Mouse (Mus musculus) CD4-positive, CD25-positive, alpha-beta regulatory T cell, adult 4 months (primary cell): ENCODE results near the gene Taf5. TPM values are rescaled to one million over a fixed set of nuclear protein-coding genes. Genes with fewer than 3 reads are reported as not detected.
A peak's percentile ranks its signal among the peaks of the same experiment; 100 is the strongest.

Source experiments
- ATAC-seq: one replicate; pipeline ENCODE4 v1.8.0; 2017
- polyA plus RNA-seq, 2 experiments: library from polyadenylated mRNA; unstranded; fragments of 100-300 nt; shearing (Covaris generic); gene quantifications; one replicate each; pipeline ENCODE4 v1.2.1; 2017

Gene Taf5
- 1 to 10 TPM; 2.0 to 2.8 TPM for polyA plus RNA-seq

DNA sequence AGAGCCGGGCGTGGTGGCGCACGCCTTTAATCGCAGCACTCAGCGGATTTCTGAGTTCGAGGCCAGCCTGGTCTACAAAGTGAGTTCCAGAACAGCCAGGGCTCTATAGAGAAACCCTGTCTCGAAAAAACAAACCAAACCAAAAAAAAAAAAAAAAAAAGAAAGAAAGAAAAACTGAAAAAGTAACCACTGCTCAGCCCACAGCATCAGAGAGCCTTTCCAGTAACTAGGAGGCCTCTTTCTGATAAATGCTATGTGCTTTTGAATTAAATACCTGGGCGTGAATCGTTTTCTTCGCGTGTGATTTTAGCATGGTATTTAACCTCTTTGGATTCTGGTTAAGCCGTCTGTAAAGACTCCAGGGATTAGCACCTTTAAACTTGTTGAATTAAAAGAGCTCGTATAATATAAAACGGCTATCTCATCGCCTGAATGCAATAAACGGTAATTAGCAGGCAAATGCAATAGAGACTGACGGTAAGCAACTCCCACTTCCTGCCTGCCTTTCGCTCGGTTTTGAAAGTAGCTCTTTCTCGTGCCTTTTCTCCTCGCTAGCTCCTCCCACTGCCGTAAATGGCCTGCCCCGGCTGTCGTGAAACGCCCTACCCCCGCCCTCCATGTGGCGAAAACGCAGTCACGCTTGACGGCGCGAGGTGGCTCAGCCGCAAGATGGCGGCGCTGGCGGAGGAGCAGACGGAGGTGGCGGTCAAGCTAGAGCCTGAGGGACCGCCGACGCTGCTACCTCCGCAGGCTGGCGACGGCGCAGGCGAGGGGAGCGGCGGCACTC is at the start of gene Taf5:
Gene Taf5 (plus strand): TSS at position 651 of the 787 bp plus-strand sequence.
- peak; percentile 76 for ATAC-seq

DNA sequence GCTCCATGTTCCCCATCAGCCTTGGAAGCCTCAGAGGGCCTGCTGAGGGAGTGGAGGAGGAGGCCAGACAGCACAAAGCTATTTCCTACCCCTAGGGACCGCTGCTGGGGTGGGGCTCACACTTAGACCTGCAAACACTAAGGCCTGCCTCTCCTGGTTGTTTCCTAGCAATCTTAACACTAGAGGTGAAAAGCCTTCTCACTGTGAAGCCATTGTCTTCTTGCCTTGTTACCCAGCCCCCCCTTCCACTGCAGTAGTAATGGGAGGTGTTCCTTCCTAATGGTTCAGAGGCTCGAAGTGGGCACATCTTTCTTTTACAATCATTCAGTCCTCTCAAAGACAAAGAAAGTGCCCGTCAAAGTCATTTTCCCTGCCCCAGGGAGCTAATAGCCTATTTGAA is 49.7 kb upstream of the Taf5 start:
- no peak for ATAC-seq

DNA sequence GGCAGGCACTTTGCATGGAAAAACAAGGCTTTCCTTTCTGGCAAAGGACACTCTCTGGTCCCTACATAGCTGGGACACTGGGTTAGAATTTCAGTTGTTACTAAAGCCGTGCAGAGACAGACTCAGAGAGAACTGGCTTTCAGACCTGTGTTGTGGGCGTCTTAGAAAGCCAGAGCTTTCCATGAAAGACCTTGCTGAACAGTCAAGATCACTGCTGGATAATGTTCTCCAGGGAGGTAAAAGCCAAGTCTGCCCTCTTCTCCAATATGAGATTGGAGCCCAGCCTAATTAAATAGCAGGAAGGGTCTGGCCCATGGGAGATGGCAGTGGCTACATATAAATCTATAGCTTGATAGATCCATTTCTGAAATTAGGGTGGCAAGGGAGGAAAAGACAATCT is 49.2 kb upstream of the Taf5 start:
- no peak for ATAC-seq

DNA sequence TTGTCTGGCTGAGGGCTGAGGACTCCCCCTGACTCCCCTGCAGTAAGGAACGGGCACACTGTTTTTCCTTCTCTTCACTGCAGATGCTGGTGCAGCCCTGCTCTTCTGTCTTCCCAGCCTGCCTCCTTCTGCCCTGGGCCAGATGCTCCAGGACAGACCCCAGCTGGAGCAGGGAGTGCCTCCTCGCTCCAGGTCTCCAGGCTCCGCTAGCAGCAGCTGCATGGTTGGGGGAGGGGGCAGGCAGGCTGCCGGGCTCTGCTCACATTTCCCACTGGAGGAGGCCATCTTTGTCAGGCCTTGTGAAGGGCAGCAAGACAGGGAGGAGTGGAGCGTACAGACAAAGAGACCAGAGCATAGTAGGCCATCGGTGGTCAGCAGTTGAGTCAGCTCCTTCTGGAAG is 48.2 kb upstream of the Taf5 start:
- no peak for ATAC-seq

DNA sequence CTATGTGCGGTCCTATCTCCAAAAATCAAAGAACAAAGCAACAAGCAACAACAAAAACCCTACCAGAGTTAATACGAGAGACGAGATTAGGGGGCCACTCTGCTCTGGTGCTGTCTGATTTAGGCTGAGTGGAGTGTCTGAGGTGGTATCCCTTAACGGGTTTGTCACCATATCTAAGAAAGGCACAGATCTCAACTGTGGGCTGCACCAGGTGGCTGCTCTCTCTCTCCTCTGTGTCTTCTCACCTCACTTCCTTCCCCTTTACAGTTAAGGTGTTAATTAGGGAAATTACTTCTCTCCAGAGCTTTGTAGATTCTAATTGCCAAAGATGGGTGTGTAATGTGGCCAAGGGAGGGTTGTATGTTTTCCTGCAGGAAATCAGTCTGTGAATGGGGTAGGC is 44.8 kb upstream of the Taf5 start:
- ATAC-seq: no peak

DNA sequence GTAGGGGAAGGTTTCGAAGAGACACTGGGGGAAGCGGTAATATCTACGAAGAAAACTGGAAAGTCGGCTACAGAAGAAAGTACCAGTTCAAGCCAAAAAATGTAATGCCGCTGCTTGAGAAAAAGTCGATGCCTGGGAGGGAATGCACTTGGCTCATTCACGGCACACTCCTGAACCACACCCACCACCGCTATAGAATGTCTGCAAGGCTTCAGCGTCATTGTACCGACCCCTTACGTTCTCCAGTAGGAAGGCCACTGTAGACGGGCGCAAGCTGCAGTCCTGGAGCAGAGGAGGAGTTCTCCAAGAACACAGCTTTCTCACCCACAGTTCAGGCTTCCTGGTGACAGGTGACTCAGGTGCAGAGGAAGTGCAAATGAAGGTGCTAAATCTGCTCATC is 44.0 kb upstream of the Taf5 start:
- no peak for ATAC-seq

DNA sequence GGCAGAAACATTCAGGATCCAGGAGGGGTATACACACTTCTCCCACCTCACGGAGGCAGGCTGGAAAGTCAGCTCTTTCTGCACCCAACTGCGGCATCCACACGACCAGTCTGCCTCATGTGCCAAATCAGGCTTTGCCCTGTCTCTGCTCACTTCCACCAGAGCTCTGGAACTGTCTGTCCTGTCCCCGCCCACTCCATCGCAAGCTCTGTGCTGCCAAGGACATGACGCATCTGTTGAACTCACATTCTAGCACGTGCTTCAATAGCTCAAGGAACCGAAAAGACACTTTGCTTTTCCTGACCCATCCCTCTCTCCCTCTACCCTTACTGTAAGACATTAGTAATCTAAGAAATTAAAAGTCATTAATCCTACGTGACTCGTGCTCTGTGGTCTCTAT is 42.6 kb upstream of the Taf5 start:
- no peak for ATAC-seq

DNA sequence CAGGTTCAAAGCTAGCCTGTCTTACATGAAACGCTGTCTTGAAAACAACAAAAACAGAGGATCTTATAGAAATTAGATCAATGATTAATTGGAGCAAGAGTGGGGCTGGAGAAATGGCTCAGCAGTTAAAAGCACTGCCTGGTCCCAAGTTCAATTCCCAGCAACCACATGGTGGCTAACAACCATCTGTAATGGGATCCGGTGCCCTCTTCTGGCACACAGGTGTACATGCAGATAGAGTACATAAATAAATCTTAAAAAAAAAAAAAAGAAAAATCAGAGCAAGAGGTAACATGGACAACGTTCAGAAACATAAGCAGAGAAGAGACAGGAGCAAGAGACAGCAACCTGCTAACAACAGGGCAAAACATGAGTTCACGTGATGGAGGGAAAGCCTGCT is 41.0 kb upstream of the Taf5 start:
- no peak for ATAC-seq

DNA sequence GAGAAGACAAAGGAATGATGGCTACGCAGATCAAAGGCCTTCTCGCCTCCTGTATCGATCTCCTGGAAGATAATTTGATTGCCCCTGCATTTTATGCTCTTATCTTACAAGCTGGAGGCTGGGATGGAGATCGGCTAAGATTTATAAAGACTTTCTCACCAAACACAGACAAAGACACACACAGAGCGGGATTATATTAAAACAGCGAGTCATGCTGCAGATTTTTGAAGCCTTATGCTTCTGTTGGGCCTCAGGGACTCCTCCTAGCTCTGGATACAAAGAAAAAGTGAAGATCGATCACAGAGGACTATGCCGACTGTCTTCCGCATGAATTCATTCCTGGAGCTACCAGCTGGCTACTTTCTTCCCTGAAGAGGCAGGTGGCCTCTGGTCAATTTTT is 37.8 kb upstream of the Taf5 start:
- ATAC-seq: no peak

DNA sequence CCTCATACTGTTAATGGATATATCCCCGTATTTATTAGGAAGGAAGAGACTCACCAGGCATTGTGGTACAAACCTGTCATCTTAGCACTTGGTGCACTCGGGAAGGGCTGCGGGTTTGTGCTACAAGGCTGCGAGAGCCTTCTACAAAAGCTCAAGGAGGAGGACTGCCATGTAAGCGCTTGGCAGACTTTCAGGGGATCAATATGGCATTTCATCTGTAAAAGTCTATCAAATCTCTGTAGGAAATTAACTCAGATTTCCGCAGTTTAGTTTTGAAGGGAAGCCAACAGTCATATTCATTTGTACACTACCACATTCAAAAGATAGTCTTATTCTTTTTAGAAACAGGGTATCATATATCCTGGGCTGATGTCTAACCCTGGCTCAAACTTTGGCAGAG is 35.8 kb upstream of the Taf5 start:
- no peak for ATAC-seq

DNA sequence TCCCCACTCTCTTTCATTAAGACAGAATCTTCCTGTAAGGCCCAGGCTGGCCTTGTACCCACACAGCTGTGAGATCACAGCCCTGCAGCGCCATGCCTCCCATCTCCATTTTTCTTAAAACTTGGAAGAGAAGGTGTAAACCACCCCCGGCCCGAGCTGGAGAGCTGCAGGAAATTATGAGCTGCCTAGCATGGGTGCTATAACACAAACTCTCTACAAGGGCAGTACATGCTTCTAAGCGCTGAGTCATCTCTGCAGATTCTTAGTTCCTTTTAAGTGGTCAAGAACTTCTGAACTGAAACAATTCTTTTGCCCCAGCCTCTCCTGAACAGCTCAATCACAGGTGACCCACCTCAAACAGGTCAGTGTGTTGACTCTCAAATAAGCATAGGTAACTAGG is 32.6 kb upstream of the Taf5 start:
- ATAC-seq: no peak

DNA sequence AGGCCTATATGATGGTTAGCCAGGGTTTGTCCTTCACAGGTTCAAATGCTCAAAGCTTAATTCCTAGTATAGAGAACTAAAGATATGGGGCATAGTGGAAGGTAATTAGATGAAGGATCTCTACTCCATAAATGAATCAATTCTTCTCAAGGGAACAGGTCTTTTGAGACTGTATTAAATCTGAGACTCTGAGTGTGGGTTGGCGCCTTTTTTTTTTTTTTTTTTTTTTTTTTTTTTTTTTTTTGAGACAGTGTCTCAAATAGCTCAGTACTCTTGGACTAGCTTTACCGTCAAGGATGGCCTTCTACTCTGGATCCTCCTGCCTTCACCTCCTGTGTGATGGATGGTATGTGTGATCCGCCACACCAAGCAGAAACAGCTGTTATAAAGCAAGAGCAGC is 30.9 kb upstream of the Taf5 start:
- no peak for ATAC-seq

DNA sequence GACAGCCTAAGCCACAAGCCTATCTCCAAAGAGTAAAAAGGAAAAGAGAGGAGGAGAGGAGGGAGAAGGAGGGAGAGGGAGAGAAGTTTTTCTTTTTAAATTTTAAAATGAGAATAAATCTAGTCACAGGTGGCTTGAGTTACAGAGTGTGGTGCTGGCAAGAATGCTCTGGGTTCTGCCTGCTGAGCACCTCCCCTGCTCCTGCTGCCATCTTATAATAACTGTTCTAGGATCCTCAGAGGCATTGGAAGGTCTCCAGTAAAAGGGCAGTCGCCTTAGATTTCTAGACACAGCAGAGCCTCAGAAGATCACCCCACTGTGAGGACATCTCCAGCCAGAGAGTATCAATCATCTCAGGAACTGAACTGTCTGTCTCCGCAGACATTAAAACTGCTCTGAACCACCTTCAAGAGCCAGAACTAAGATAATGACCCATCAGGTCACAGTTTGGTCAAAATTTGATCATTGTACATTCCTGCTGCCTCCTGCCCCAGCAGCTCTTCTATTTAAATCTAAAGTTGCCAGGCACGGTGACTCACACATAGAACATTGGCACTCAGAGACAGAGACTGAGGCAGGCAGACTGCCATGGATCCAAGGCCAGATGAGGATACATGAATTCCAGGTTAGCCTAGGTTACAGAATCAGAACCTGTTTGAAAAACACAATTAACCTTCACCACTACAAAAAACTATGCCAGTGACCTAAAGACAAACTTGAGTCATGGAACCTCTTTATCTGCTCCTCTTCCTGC is 26.6 kb upstream of the Taf5 start:
- no peak for ATAC-seq

DNA sequence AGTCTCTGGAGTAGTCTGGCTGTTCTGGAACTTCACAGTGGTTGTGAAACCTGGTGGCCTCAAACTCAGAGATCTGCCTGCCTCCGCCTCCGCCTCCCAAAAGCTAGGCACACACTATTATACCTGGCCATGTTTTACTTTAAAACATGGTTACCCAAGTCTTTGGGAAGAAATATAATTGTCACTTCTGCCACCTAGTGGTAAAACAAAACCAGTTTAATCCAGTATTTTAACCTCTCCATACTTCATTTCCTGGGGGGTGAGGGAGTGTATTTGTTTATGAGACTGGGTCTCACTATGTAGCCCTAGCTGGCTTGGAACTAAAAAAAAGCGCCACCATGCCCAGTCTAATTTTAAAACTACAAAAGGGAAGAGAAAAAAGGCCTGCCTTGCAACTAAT is 23.9 kb upstream of the Taf5 start:
- peak; percentile 60 for ATAC-seq

DNA sequence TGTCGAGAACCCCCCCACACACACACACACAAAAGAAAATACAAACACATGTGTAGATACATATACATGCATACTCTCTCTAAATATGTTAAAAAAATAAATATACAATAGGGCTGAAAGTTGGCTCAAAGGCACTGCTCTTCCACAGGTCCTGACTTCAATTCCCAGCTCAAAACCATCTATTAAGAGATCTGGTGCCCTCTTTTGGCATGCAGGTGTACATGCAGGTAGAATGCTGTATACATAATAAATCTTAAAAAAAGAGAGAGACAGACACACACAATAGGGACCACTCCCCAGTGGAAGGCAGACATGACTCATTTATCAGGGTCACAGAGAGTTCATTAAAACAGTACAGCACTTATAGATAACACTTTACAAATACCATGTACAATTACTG is 21.2 kb upstream of the Taf5 start:
- no peak for ATAC-seq

DNA sequence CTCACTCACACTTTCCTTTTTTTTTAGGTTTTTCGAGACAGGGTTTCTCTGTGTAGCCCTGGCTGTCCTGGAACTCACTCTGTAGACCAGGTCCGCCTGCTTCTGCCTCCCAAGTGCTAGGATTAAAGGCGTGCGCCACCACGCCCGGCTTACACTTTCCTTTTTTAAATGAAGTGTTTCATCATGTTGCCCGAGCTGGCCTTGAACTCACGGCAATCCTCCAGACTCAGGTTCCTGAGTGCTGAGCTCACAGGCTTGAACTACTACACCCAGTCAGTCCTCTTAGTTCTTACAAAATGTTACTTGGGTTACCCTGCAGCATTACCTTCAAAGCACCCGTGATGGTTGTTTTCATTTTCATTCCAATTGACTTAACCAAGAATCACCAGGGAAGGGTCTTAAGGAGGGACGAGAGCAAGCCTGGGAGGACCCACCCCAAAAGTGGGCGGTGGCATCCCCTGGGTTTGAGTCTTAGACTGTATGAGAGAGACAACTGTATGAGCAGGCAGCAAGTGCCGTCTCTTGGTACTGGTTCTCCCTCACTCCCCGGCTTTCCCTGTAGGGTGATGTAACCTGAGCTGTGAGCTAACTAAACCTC is 20.2 kb upstream of the Taf5 start:
- ATAC-seq: no peak

DNA sequence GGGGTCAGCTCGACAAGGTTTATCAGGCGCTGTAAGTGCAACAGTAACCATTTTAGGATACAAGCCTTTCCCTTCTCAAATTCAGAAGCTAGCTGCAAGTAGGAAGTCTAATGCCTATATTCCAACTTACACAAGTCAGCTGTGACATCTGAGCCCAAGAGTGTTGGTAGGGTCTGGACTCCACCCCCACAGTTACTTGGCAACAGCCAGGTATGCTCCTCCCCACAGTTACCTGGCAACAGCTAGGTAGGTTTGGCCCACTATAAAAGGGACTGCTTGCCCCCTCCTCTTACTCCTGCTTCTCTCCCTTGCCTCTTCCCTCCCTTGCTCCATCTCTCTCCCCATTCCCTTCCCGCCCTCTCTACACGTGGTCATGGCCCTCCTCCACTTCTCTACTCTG is 18.5 kb upstream of the Taf5 start:
- no peak for ATAC-seq

DNA sequence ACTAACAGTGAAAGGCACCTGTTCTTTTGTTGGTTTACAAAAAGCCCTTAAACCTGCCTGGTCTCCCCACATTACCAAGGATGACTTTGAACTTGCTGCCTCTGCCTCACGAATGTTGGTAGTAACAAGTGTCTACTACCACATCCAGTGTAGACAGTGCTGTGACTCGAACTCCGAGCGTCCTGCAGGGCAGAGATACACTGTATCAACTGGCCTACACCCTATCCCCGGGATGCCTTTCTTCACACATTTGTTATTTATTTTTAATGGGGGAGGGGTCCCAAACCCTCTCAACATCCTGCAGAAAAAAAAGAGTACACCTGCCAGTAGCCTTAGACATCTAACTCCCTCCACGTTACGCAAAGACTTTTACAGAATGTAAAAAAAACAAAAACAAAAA is 17.7 kb upstream of the Taf5 start:
- peak; percentile 25 for ATAC-seq

DNA sequence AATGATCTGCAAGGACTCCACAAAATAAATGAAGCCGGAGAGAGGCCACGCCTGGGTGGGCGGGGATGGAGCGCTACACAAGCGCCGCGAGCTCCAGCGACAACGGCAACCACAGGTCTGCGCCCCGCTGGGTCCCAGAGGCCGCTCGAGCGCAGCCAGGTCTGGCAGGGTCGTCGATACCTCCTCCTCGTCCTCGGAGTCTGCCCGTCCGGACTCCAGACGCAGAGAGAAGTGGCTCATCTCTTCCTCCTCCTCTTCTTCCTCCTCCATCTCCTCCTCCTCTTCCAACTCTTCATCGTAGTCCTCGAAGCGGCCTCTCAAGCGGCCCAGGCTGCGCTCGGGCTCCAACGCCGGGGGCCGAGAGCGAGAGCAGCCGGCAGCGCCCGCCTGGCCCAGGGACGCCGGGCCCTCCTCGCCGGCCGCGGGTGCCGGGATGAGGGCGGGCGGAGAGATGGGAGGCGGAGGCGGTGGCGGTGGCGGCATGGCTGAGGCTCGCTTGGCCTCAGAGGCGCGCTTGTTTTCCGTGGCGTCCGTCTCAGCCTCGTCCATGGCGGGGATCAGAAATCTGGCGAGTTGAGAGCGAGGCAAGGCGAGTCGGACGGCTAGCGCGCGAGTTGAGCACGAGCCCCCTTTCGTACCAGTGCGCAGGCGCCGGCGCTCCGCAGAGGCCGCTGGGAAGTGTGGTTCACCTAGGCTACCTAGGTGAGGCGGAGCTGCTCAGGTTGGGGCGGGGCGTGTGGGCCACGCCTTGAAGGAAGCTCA is 17.1 kb upstream of the Taf5 start, which contains the start of gene Pcgf6:
Gene Pcgf6 (minus strand): TSS at position 636 of the 762 bp plus-strand sequence.
- ATAC-seq: peak; percentile 94

DNA sequence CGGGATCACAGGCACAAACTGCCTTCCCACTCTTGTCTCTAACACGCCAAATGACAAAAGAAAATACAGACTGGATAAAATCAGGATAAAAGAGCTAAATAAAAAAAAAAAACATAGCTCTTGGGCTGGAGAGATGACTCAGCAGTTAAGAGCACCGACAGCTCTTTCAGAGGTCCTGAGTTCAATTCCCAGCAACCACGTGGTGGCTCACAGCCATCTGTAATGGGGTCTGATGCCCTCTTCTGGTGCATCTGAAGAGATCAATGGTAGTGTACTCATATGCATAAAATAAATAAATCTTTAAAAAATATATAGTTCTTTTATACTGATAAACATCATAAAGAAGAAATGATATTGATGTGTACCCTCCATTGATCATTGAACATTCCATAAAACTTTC is 14.6 kb upstream of the Taf5 start:
- ATAC-seq: no peak

DNA sequence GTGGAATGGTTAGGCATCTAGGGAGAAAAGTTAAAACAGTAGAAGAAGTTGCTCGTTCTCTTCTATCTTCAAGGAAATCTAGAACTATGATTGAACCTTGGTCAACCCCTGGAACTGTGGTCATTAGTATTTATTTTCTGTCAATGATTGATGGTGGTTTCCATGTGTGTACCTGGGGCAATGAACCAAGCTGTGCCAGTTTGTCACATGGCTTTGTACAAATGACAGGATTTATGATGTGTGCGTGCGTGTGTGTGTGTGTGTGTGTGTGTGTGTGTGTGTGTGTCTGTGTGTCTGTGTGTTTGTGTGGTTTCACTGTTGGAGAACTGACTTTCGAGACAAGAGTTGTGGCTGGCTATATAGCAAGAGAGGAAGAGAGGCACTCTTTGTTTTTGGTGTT is 14.1 kb upstream of the Taf5 start:
- ATAC-seq: no peak

DNA sequence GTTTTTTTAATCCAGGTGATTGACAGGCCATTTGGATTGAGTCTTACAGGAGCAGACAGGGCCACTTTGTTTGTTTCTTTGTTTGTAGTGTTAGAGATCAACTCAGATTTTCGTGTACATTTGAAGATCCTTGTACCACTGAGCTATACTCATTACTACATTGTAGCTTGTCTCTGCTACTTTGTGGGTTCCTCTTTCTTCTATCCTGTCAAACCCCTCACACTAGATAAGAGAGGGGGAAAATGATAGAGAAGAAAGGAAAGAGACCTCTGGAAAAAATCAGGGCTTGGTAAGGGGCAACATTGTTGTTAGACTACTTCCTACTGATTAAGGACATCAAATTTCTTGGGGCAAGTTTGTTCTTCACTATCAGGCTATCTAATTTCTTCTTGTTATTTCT is 9.9 kb upstream of the Taf5 start:
- no peak for ATAC-seq

DNA sequence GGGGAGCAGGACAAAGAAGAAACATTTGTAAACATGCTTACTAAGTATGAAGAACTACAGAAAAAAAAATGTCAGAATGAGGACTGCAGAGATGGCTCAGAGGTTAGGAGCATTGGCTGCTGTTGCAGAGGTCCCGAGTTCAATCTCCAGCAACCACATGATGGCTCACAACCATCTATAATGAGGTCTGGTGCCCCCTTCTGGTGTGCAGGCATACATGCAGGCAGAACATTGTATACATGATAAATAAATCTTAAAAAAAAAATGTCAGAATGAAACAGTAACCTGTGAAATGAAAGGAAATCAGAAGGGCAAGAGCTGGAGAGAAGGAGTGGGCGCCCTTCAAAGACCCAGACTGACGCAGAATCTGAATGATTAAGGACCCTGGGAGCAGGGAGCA is 1.7 kb upstream of the Taf5 start:
- ATAC-seq: no peak
